Mouse (Mus musculus): ENCODE measurements around the gene Hipk3. TPM values are rescaled to one million over a fixed set of nuclear protein-coding genes. Genes with fewer than 3 reads are reported as not detected.

Hipk3 gene
- polyA plus RNA-seq, 1 experiment from 2014 or later, result 8.8 TPM

- Histone ChIP-seq H3K4me3 (ENCODE audit: low read depth, low read length) (no peak overlapping the region), H3K27ac (replicated peaks) (no peak overlapping the region), H3K27me3 (ENCODE audit: control insufficient read depth, insufficient read depth, low read length) (no peaks in the 10 kb centered on the region), H3K9ac (ENCODE audit: low read length) (no peak overlapping the region), H3K4me1 (replicated peaks; ENCODE audit: control insufficient read depth, insufficient read depth) (no peaks in the 10 kb centered on the region), H3K9me3 (ENCODE audit: control insufficient read depth, low read length) (no peaks in the 10 kb centered on the region), H3K4me2 (replicated peaks; ENCODE audit: low read depth) (no peak overlapping the region), H3K36me3 (ENCODE audit: control insufficient read depth, insufficient read depth, low read length) (no peaks in the 10 kb centered on the region)
- no peak for DNase-seq (ENCODE audit: low spot score)
- TF ChIP-seq CTCF (IDR thresholded peaks at IDR 0.05; ENCODE audit: low read depth) (no peak), EP300 (optimal IDR thresholded peaks at IDR 0.05) (no peak)
- ATAC-seq (ENCODE audit: low FRiP score, low TSS enrichment), result no peak
- WGBS, result 53% methylated on average over 6 of the region's 6 CpGs
These were observed 95.5 kb downstream of the Hipk3 start for GRCm38 (mm10) chr2:104398651-104399290.

GRCm38 (mm10) chr2:104395961-104396360 is 98.3 kb downstream of the Hipk3 start:
- no peaks in the 10 kb centered on the region for H3K9me3 ChIP-seq (ENCODE audit: control insufficient read depth, low read length)
- TF ChIP-seq CTCF (IDR thresholded peaks at IDR 0.05; ENCODE audit: low read depth) (no peak), EP300 (optimal IDR thresholded peaks at IDR 0.05) (no peak)
- H3K4me1 ChIP-seq (replicated peaks; ENCODE audit: control insufficient read depth, insufficient read depth), result no peaks in the 10 kb centered on the region
- ATAC-seq (ENCODE audit: low FRiP score, low TSS enrichment) (no peak), DNase-seq (ENCODE audit: low spot score) (no peak)
- no peak overlapping the region for H3K4me3 ChIP-seq (ENCODE audit: low read depth, low read length)
- H3K36me3 ChIP-seq (ENCODE audit: control insufficient read depth, insufficient read depth, low read length), result no peaks in the 10 kb centered on the region
- no peak overlapping the region for H3K27ac ChIP-seq (replicated peaks)
- H3K4me2 ChIP-seq (replicated peaks; ENCODE audit: low read depth), result no peak overlapping the region
- 70% methylated on average over 9 of the region's 9 CpGs for WGBS
- no peaks in the 10 kb centered on the region for H3K27me3 ChIP-seq (ENCODE audit: control insufficient read depth, insufficient read depth, low read length)
- no peak overlapping the region for H3K9ac ChIP-seq (ENCODE audit: low read length)

GRCm38 (mm10) chr2:104394769-104395168 is 99.5 kb downstream of the Hipk3 start:
- no peak for ATAC-seq (ENCODE audit: low FRiP score, low TSS enrichment)
- Histone ChIP-seq H3K27me3 (ENCODE audit: control insufficient read depth, insufficient read depth, low read length) (no peaks in the 10 kb centered on the region), H3K9me3 (ENCODE audit: control insufficient read depth, low read length) (no peaks in the 10 kb centered on the region), H3K36me3 (ENCODE audit: control insufficient read depth, insufficient read depth, low read length) (no peaks in the 10 kb centered on the region), H3K4me2 (replicated peaks; ENCODE audit: low read depth) (no peak overlapping the region), H3K9ac (ENCODE audit: low read length) (no peak overlapping the region), H3K4me3 (ENCODE audit: low read depth, low read length) (no peak overlapping the region), H3K4me1 (replicated peaks; ENCODE audit: control insufficient read depth, insufficient read depth) (no peaks in the 10 kb centered on the region), H3K27ac (replicated peaks) (no peak overlapping the region)
- TF ChIP-seq CTCF (IDR thresholded peaks at IDR 0.05; ENCODE audit: low read depth), result no peak
- DNase-seq (ENCODE audit: low spot score), result no peak
- 42% methylated on average over 2 of the region's 2 CpGs for WGBS

- Histone ChIP-seq H3K27ac (replicated peaks) (no peak overlapping the region), H3K4me1 (replicated peaks; ENCODE audit: control insufficient read depth, insufficient read depth) (no peaks in the 10 kb centered on the region), H3K9me3 (ENCODE audit: control insufficient read depth, low read length) (no peaks in the 10 kb centered on the region), H3K9ac (ENCODE audit: low read length) (no peak overlapping the region), H3K4me2 (replicated peaks; ENCODE audit: low read depth) (no peak overlapping the region), H3K27me3 (ENCODE audit: control insufficient read depth, insufficient read depth, low read length) (no peaks in the 10 kb centered on the region), H3K4me3 (ENCODE audit: low read depth, low read length) (no peak overlapping the region), H3K36me3 (ENCODE audit: control insufficient read depth, insufficient read depth, low read length) (no peaks in the 10 kb centered on the region)
- 64% methylated on average over 4 of the region's 4 CpGs for WGBS
- TF ChIP-seq EP300 (optimal IDR thresholded peaks at IDR 0.05) (no peak), CTCF (IDR thresholded peaks at IDR 0.05; ENCODE audit: low read depth) (no peak)
- DNase-seq (ENCODE audit: low spot score) (no peak), ATAC-seq (ENCODE audit: low FRiP score, low TSS enrichment) (no peak)
These were observed 101.4 kb downstream of the Hipk3 start for GRCm38 (mm10) chr2:104392700-104393312.

- no peak for ATAC-seq (ENCODE audit: low FRiP score, low TSS enrichment)
- no peak overlapping the region for H3K4me2 ChIP-seq (replicated peaks; ENCODE audit: low read depth)
- H3K4me1 ChIP-seq (replicated peaks; ENCODE audit: control insufficient read depth, insufficient read depth), result no peaks in the 10 kb centered on the region
- no peaks in the 10 kb centered on the region for H3K36me3 ChIP-seq (ENCODE audit: control insufficient read depth, insufficient read depth, low read length)
- no peaks in the 10 kb centered on the region for H3K9me3 ChIP-seq (ENCODE audit: control insufficient read depth, low read length)
- no peak for TF ChIP-seq EP300 (optimal IDR thresholded peaks at IDR 0.05)
- no peak for TF ChIP-seq CTCF (IDR thresholded peaks at IDR 0.05; ENCODE audit: low read depth)
- no peak overlapping the region for H3K27ac ChIP-seq (replicated peaks)
- no peak for DNase-seq (ENCODE audit: low spot score)
- H3K4me3 ChIP-seq (ENCODE audit: low read depth, low read length), result no peak overlapping the region
- no peak overlapping the region for H3K9ac ChIP-seq (ENCODE audit: low read length)
- WGBS, result 84% methylated on average over 11 of the region's 11 CpGs
- no peaks in the 10 kb centered on the region for H3K27me3 ChIP-seq (ENCODE audit: control insufficient read depth, insufficient read depth, low read length)
These were observed 105.0 kb downstream of the Hipk3 start for GRCm38 (mm10) chr2:104389231-104389630.

- Histone ChIP-seq H3K9me3 (ENCODE audit: control insufficient read depth, low read length) (no peaks in the 10 kb centered on the region), H3K4me1 (replicated peaks; ENCODE audit: control insufficient read depth, insufficient read depth) (no peaks in the 10 kb centered on the region), H3K27me3 (ENCODE audit: control insufficient read depth, insufficient read depth, low read length) (no peaks in the 10 kb centered on the region), H3K4me3 (ENCODE audit: low read depth, low read length) (no peak overlapping the region), H3K9ac (ENCODE audit: low read length) (no peak overlapping the region), H3K27ac (replicated peaks) (no peak overlapping the region), H3K36me3 (ENCODE audit: control insufficient read depth, insufficient read depth, low read length) (no peaks in the 10 kb centered on the region), H3K4me2 (replicated peaks; ENCODE audit: low read depth) (no peak overlapping the region)
- 81% methylated on average over 2 of the region's 2 CpGs for WGBS
- DNase-seq (ENCODE audit: low spot score) (no peak), ATAC-seq (ENCODE audit: low FRiP score, low TSS enrichment) (no peak)
- TF ChIP-seq EP300 (optimal IDR thresholded peaks at IDR 0.05), result no peak
- no peak for TF ChIP-seq CTCF (IDR thresholded peaks at IDR 0.05; ENCODE audit: low read depth)
These were observed 108.3 kb downstream of the Hipk3 start for GRCm38 (mm10) chr2:104385941-104386340.
